Mouse (Mus musculus) yolk sac, embryonic 10.5 days (tissue): ENCODE results near the gene Ildr2.

Source experiments
- DNase-seq: peaks from one replicate; pipeline ENCODE4 v3.0.0-alpha.2; 2017; ENCODE audit warnings: low spot score

The Ildr2 gene

DNA sequence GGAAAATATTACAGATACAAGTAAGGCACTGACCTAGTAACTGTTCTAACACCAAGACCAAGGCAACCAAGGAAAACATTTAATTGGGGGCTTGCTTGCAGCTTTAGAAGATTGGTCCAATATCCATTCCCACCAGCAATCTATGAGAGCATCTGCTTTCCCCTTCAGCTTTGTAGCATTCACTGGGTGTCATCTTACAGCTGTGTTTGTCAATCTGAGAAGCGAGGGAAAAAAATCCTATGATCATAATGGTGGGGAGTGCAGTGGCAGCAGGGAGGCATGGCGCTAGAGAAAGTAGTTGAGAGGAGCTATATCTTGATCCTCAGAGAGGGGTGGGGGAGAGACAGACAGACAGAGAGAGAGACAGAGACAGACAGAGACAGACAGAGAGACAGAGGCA lies 88.1 kb downstream of the Ildr2 start:
- DNase-seq: no peak

DNA sequence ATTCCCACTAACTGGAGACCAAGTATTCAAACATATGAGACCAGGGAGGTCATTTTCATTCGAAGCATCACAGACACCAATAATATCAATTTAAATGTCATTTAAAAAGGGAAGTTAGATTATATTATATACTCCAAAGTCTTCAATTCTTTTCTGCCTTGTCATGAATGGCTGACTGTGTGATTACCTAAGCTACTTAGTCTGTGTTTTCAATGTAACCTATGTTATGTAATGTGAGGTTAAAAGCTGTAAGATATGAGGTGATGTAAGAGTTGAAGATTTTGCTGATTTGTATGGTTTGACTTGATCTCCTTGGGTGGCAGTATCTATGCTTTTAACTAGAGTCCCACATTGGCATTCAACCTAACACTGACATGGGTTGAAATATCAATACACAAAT lies 88.6 kb downstream of the Ildr2 start:
- no peak for DNase-seq

DNA sequence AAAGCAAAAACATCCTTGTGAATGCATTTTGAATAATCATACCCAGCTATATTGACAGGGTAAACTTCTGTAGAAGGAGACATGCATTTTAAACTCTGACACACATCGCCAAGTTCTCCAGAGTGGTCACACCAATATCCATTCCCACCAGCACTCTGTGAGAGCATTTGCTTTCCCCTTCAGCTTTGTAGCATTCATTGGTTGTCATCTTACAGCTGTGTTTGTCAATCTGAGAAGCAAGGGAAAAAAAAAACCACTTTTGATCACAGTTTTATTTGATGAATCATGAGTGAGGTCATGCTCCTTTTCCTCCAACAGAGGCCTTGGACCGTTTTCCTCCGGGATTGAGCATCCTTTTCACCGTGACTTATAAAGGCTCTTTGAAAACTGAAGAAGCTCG lies 89.6 kb downstream of the Ildr2 start:
- DNase-seq: no peak

DNA sequence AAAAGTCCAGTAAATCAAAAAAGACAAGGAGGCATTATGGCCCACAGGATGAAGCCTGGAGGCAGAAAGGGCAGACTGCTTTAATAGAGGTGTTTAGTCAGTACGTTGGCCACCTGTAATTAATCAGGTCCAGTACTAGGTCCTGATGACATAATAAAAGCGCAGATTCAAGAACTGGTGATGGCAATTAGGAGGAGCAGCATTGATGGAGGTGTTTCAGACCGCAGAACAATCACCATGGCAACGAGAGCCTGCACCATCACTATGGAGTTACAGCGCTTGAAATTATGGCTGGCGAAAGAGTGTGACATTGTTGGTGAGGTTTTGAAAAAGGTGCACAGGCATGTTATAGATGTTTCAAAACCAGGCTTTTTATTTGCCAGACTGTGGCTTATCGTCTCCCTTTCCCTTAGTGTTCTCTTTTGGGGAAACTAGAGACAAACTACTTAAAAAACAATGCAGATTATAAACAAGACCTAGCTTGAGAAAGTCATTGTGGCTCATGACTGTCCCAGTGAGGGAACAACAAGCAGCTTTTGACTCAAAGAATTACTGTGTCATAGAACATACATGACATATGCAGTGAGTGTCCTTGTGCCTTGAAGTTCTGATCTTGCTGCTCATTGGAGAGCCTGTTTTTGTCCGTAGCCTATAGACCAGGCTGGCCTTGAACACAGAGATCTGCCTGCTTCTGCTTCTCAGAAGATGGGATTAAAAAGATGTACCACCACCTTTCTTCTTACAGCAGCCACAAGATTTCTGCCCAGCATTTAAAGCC lies 90.5 kb downstream of the Ildr2 start:
- no peak for DNase-seq

DNA sequence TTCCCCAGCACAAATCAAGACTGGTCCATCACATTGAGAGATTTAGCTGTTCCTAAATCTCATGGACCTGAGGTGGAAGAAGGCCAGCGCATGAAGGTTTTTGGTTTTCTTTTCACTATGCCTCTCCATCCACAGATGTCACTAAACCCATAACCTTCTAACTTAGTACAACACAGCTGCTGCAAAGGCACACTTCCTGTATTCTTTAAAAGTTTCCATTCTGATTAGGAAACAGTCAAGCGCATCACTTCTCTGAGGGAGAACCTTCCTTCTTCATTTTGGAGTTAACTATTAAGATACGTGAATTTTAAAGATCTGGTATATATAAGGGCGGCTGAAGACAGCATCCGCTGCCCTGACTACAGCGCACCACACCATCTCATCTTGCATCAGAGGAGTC lies 91.7 kb downstream of the Ildr2 start:
- DNase-seq: no peak

DNA sequence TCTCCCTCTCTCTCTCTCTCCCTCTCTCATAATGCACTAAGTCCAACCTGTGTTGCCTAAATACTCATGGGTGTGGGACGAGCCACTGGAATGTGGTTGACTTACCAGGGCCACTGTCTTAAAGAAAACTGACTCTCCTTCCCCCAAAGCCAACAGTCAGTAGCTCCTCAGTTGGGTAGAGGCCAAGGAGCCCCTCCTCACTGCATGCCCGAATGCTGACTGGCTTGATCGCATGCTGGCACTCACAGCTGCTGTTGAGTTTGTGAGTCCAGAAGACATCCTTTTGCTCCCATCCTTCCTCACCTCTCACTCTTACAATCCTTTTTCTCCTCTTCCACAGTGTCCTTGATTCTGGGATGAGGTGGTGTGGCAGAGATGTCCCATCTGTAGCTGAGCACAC lies 93.0 kb downstream of the Ildr2 start:
- no peak for DNase-seq

DNA sequence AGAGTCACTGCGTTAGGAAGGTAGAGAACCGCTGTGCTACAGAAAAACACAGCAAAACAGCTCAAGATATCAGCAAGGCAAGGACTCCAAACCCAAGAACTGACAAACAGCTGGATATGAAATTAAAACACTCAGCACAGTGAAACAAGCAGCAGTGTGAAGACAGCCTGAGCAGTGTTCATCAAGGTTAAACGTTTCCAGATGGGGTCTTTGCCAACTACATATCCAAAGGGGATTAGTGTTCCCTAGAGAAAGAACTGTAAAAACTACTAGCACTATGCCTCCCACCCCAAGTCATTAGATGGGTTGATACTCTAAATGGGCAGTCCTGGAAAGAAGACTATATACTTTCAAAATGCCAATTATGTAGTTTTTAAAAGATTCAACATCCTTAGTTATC lies 95.4 kb downstream of the Ildr2 start:
- DNase-seq: no peak

DNA sequence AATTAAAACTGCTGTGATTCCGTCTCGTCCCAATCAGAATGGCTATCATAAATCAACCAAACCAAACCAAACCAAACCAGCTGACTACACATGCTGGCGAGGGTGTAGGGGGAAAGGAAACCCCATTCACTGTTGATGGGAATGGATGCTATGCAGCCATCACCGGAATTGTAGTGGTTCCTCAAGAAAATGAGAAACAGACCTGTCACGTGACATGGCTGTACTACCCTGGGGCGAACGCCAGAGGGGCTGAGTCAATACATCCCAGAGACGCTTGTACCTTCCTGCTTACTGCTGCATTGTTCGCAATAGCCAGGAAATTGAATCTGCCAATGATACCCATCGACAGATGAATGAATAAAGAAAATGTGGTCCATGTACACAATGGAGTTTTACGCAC lies 95.8 kb downstream of the Ildr2 start:
- DNase-seq: no peak

DNA sequence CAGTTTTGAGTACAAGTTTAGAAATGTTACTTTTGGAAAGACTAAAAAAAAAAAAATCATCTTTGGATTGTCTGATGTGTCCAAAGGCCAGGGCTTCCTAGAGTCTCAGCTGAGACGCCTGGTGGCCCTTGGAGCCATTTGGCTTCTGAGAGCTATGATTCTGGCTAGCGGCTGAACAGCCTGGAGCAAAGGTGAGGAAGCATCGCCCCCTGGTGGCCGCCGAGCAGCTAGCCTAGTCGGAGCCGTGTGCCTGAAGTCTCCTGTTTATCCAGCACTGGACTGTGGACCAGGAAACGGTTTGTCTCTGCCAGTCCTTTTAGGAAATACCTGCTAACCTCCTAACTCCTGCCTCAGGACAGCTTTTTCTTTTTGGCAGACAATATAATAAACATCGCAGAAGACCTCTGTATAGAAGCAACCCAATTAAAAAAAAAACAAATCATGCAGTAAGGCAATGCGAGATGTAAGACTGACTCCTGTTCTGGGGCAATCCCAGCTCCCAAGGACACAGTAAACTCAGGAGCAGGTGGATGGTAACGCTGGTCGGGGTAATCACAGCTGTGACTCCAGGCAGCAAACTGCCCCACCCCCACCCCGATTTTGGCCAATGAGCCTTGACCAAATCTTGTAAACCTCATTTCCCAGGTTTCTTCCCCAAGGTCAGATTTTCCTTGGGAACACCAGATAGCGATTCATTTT lies 106.4 kb downstream of the Ildr2 start:
- peak; percentile 68 for DNase-seq

DNA sequence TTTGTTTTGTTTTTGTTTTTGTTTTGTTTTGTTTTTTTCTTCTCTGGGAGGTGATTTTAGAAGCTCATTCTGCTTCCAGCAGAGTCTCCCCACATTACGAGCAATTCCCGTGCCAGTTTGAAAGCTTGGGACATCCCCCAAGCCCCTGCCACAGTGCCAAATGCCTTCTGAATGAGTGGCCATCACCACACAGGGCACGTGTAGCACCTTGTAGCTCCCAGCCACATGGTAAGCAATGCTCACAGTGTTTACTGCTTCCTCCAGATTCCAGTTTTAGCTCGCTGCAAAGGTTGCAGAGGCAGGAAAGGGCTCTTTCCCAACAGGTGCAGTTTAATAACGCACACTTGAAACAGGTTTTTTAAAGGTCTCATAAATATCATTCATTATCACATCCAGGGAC lies 107.0 kb downstream of the Ildr2 start:
- DNase-seq: no peak

DNA sequence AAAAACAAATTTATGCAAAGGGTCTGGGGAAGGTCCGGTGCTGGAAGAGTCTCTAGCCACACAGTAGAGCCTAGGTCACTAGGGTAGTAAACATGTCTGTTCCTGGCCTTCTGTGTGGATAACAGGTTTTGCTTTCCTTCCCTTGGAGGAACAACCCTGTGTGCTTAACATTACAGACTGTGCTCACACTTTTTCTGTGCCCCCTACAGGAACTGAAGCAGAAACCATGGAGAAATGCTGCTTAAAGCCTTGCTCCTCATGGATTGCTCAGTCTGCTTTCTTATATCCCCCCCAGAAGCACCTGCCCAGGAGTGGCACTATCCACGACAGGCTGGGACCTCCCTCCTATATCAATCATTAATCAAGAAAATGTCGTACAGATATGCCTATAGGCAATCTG lies 107.9 kb downstream of the Ildr2 start:
- DNase-seq: no peak

DNA sequence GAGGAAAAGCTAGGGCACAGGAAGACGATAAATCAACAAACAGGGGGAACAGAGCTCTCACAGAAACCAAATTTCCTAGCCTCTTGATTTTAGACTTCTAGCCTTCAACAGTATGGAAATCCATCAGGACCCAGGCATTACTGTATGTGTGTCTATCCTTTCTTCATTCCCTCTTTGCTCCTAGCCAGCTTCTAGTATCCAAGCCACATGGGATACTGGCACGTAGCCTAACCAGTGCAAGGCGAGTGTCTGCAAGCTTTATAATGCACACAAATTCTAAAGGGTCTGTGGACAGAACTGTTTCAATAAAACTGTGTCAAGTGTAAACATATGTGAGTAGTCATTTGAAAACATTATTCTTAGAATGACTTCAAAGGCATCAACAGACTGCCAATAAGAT lies 108.7 kb downstream of the Ildr2 start:
- no peak for DNase-seq

DNA sequence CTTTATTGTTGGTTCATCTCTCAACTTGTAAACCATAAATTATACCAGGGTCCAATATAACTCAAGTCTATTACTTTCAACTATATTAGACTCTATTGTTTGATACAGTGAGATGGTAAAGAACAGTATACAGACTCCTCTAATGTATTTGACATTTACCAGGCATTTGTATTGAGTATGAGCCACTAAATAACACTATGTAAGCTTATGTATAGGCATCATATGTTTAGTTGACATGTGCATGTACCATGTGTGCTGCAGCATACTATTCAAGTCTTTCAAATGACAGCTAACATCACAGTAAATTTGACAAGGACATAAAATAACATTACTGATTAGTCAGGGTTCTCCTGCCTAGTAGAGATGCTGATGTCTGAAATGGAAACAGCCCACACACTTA lies 109.2 kb downstream of the Ildr2 start:
- DNase-seq: no peak
